Mouse (Mus musculus): ENCODE measurements around the gene Zswim1.

GRCm38 (mm10) chr2:164815821-164816220 lies 6.7 kb upstream of the Zswim1 start:
- TF ChIP-seq TAL1 (IDR thresholded peaks at IDR 0.05; ENCODE audit: low read length) (no peak), GATA1 (IDR thresholded peaks at IDR 0.05; ENCODE audit: low read length) (no peak; the same call in 1 of the 2 replicates)

Data from erythroblast, embryonic 14.5 days (primary cell).